In genomic region chr7:127876467-127877348, GRCm38 (mm10) we compare ENCODE assay signal across 8 mouse cellular contexts. TPM values are rescaled to one million over a fixed set of nuclear protein-coding genes. Genes with fewer than 3 reads are reported as not detected.
A peak's percentile ranks its signal among the peaks of the same experiment; 100 is the strongest.
DNase-seq lines count a peak whose midpoint lies in the region; ATAC-seq and TF ChIP-seq lines count a peak whose summit lies in the region.

TSS of gene Zfp668 (minus strand) at chr7:127876828.

- peak; percentile 70 for ATAC-seq in forebrain, embryonic 15.5 days (replicated peaks)
- peak; percentile 69 for ATAC-seq in lung, embryonic 14.5 days (ENCODE audit: insufficient read depth)

- peak within 1 kb of the TSS; percentile 100 for H3K9ac ChIP-seq in ES-E14 (ENCODE audit: insufficient read depth, low read depth, low read length, poor library complexity, severe bottlenecking)
- H3K9ac ChIP-seq in forebrain, embryonic 15.5 days (replicated peaks) = peak within 1 kb of the TSS; percentile 99
- H3K9ac ChIP-seq in lung, embryonic 14.5 days = peak within 1 kb of the TSS; percentile 98

- peaks cover 0 to 2% of the 10 kb centered on the region in 2 experiments; a peak in 1 of 4 replicates for H3K4me1 ChIP-seq in ES-E14 (ENCODE audit: control insufficient read depth in 2 of 2, insufficient read depth in 2 of 2, low read length in 2 of 2, poor library complexity in 1 of 2)
- peaks cover 28% of the 10 kb centered on the region for H3K4me1 ChIP-seq in forebrain, embryonic 15.5 days
- peaks cover 8% of the 10 kb centered on the region for H3K4me1 ChIP-seq in lung, embryonic 14.5 days (ENCODE audit: insufficient read depth)
- peaks cover 3% of the 10 kb centered on the region; the same call in 1 of the 2 replicates for H3K4me1 ChIP-seq in olfactory bulb, adult 2 months (ENCODE audit: control insufficient read depth, insufficient read depth, low read length)
- peaks cover 6% of the 10 kb centered on the region for H3K4me1 ChIP-seq in thymus, adult 2 months (replicated peaks; ENCODE audit: control insufficient read depth, insufficient read depth, low read length)

- H3K4me2 ChIP-seq in forebrain, embryonic 15.5 days (replicated peaks) = peak within 1 kb of the TSS; percentile 67
- peak within 1 kb of the TSS; percentile 84 for H3K4me2 ChIP-seq in lung, embryonic 14.5 days

- TF ChIP-seq CTCF in layer of hippocampus, adult 2 months (conservative IDR thresholded peaks at IDR 0.05) = no peak
- TF ChIP-seq CTCF in lung, embryonic 14.5 days (IDR thresholded peaks at IDR 0.05; ENCODE audit: low read depth) = no peak
- no peak for TF ChIP-seq CTCF in olfactory bulb, adult 2 months (IDR thresholded peaks at IDR 0.05; ENCODE audit: insufficient read depth, low read depth, low read length)
- peak; percentile 20; the same call in 1 of the 2 replicates for TF ChIP-seq CTCF in thymus, adult 2 months (IDR thresholded peaks at IDR 0.05; ENCODE audit: borderline replicate concordance, control insufficient read depth, extremely low read depth, insufficient read depth, low read length, poor library complexity)

- DNase-seq in ES-E14 (ENCODE audit: low read depth, low spot score) = peak; percentile 93
- DNase-seq in cerebellum, adult 11-12 months = peak; percentile 86
- peak; percentile 89 to 94 for DNase-seq in heart, postnatal 36 days
- DNase-seq in layer of hippocampus, adult 2 months (ENCODE audit: low spot score in 2 of 2) = peak; percentile 89 to 90
- peak; percentile 97 for DNase-seq in lung, embryonic 14.5 days
- peak; percentile 83 for DNase-seq in thymus, adult 2 months

- peak within 1 kb of the TSS; percentile 99 for H3K27ac ChIP-seq in ES-E14 (ENCODE audit: insufficient read depth, low read depth, low read length, poor library complexity, severe bottlenecking)
- H3K27ac ChIP-seq in forebrain, embryonic 15.5 days (replicated peaks) = peak within 1 kb of the TSS; percentile 100
- peak within 1 kb of the TSS; percentile 99 for H3K27ac ChIP-seq in layer of hippocampus, adult 2 months
- peak within 1 kb of the TSS; percentile 99 for H3K27ac ChIP-seq in lung, embryonic 14.5 days (ENCODE audit: low read depth)
- peak within 1 kb of the TSS; percentile 86 for H3K27ac ChIP-seq in olfactory bulb, adult 2 months (ENCODE audit: insufficient read depth, low read depth, low read length)
- H3K27ac ChIP-seq in thymus, adult 2 months (ENCODE audit: control insufficient read depth, insufficient read depth, low read length) = peak within 1 kb of the TSS; percentile 82

- H3K27me3 ChIP-seq in forebrain, embryonic 15.5 days = no peaks in the 10 kb centered on the region
- no peaks in the 10 kb centered on the region for H3K27me3 ChIP-seq in lung, embryonic 14.5 days (ENCODE audit: insufficient read depth, low read length)
- no peaks in the 10 kb centered on the region for H3K27me3 ChIP-seq in thymus, adult 2 months (ENCODE audit: control insufficient read depth, insufficient read depth, low read length)

- in situ Hi-C loops in ES-E14 (cut with MboI; ENCODE audit: low sequenced_read_pairs in 2 of 2, unreplicated experiment in 2 of 2) = no loop called here

- no peak for TF ChIP-seq POLR2A in olfactory bulb, adult 2 months (IDR thresholded peaks at IDR 0.05; ENCODE audit: insufficient read depth, low read depth, low read length)
- TF ChIP-seq POLR2A in thymus, adult 2 months (IDR thresholded peaks at IDR 0.05; ENCODE audit: control insufficient read depth, extremely low read depth, insufficient read depth, low read length, poor library complexity) = peak; percentile 49; the same call in 1 of the 2 replicates

- peak within 1 kb of the TSS; percentile 77 to 90 for H3K4me3 ChIP-seq in ES-E14 (ENCODE audit: insufficient read depth in 1 of 2, low read depth in 1 of 2, low read length in 2 of 2, poor library complexity in 1 of 2, severe bottlenecking in 1 of 2)
- peak within 1 kb of the TSS; percentile 90 for H3K4me3 ChIP-seq in forebrain, embryonic 15.5 days
- H3K4me3 ChIP-seq in layer of hippocampus, adult 2 months = peak within 1 kb of the TSS; percentile 99
- H3K4me3 ChIP-seq in lung, embryonic 14.5 days (ENCODE audit: low read depth, low read length) = peak within 1 kb of the TSS; percentile 90
- H3K4me3 ChIP-seq in olfactory bulb, adult 2 months (ENCODE audit: insufficient read depth, low read depth, low read length) = peak within 1 kb of the TSS; percentile 90
- H3K4me3 ChIP-seq in thymus, adult 2 months (ENCODE audit: control insufficient read depth, insufficient read depth, low read length) = peak within 1 kb of the TSS; percentile 89

- peaks cover 35% of the 10 kb centered on the region for H3K36me3 ChIP-seq in ES-E14 (ENCODE audit: control insufficient read depth, insufficient read depth, low read length, poor library complexity, severe bottlenecking)
- H3K36me3 ChIP-seq in forebrain, embryonic 15.5 days = peaks cover 41% of the 10 kb centered on the region
- peaks cover 39% of the 10 kb centered on the region for H3K36me3 ChIP-seq in lung, embryonic 14.5 days (ENCODE audit: insufficient read depth)
- peaks cover 29% of the 10 kb centered on the region for H3K36me3 ChIP-seq in thymus, adult 2 months (ENCODE audit: control insufficient read depth, insufficient read depth, low read length)

- H3K9me3 ChIP-seq in ES-E14 (ENCODE audit: control insufficient read depth, insufficient read depth, low read depth, low read length) = no peaks in the 10 kb centered on the region
- H3K9me3 ChIP-seq in forebrain, embryonic 15.5 days = no peaks in the 10 kb centered on the region
- no peaks in the 10 kb centered on the region for H3K9me3 ChIP-seq in lung, embryonic 14.5 days (ENCODE audit: low read depth, low read length)

- intact Hi-C loops in heart, postnatal 36 days (cut with DNase I) = loop anchor here (5.0 kb wide), 1 partner anchor 99 kb away; the partner anchor contains the start of gene Setd1a

- under 1% methylated on average over 60 of the region's 60 CpGs for WGBS in forebrain, embryonic 15.5 days
- WGBS in lung, embryonic 14.5 days = under 1% methylated on average over 60 of the region's 60 CpGs
- under 1% methylated on average over 60 of the region's 60 CpGs for WGBS in olfactory bulb, adult 2 months
- under 1% methylated on average over 60 of the region's 60 CpGs for WGBS in thymus, adult 2 months

TF ChIP-seq in ES-E14, 5 proteins besides CTCF, POLR2A, EP300 and RAD21:
- TF ChIP-seq MAFK (IDR thresholded peaks at IDR 0.05; ENCODE audit: insufficient read depth, low read depth, low read length) (no peak), HCFC1 (IDR thresholded peaks at IDR 0.05; ENCODE audit: borderline replicate concordance, insufficient read depth, low read length) (peak; percentile 91)

RNA-seq across cellular contexts. Expression of gene Zfp668, which starts in this region (rescaled TPM):
- total RNA-seq in ES-E14 (2012; rRNA removed) = 8.6 and 11.3 TPM in 2 replicates
- polyA plus RNA-seq in forebrain, embryonic 15.5 days (2015; fragmentation: Nextera tagmentation; extraction: Ambion mirVana) = 46.2 and 48.4 TPM in 2 replicates
- 1 to 10 TPM; 3.9 to 4.3 TPM for total RNA-seq in heart, postnatal 36 days (2021)
- total RNA-seq in layer of hippocampus, adult 2 months (2021) = 10 to 100 TPM; 24.3 to 25.7 TPM
- polyA plus RNA-seq in lung, embryonic 14.5 days (2014; fragmentation: Nextera tagmentation; extraction: Ambion mirVana) = 16.6 and 19.4 TPM in 2 replicates
- polyA plus RNA-seq in olfactory bulb, adult 2 months (2012; ENCODE audit: insufficient read depth, insufficient read length, low replicate concordance, missing spikeins) = not detected in 2 replicates
- polyA plus RNA-seq in thymus, adult 2 months (2012; rRNA removed) = 23.9 and 34.9 TPM in 2 replicates

Comparison
In these comparisons a context has a peak if more than half of its experiments do, and no peak if none do; other contexts are left out.
1. Peak in every context shown above with its lines: DNase-seq, ATAC-seq, H3K4me3 ChIP-seq and H3K27ac ChIP-seq.